Mouse (Mus musculus) cerebellum, adult 18-20 months (tissue): ENCODE results near the gene Cltc.
A peak's percentile ranks its signal among the peaks of the same experiment; 100 is the strongest.
"Not testable (repeated sequence)": the region's sequence is repeated elsewhere in the genome, so short reads cannot be mapped to it uniquely, and the experiment has no call there.

Source experiments
- DNase-seq, 2 experiments: peaks; one replicate each; pipeline ENCODE4 v3.0.0; 2021

Cltc gene

DNA sequence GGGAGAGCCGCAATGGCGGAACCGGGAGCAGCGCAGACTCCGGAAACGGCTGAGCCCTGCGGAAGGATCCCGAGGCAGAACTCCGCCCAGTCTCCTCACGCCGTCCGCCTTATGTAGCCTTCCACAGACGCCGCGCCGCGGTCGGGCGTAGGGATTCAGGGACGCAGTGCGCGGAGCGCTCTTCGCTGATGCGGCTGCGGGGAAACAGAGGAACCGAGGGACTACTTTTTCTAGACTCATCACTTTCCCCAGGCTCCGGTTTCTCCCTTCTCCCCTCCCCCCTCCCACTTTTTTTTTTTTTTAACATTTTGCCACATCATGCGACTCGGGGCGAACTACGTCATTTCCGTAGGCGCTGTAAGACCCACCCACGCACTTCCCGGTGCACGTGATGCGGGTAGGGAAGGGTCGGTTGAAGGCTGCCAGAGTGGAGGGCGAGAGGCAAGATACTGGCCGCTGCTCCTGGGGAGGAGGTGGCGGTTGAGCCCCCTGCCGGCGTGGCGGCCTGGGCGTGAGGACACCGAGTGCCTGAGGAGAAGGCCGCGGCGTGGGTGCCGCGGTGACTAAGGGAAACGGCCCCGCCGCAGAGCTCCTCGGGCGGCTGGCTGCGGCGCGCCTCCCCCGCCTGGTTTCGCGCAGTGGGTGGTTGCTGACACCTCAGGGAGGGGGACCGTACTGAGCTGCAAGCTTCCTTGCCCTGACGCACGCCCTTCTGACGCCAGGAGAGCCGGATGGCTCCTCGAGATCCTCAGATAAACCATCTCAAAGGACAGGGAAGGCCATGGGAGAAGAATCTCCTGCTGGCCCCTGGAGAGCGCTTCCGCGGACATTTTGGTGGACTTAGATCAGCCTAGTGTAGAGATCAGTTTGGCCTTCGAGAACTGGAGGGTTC, at the start of gene Cltc:
Gene Cltc (minus strand): TSS at position 86 of the 892 bp plus-strand sequence.
- DNase-seq = peak; percentile 96

DNA sequence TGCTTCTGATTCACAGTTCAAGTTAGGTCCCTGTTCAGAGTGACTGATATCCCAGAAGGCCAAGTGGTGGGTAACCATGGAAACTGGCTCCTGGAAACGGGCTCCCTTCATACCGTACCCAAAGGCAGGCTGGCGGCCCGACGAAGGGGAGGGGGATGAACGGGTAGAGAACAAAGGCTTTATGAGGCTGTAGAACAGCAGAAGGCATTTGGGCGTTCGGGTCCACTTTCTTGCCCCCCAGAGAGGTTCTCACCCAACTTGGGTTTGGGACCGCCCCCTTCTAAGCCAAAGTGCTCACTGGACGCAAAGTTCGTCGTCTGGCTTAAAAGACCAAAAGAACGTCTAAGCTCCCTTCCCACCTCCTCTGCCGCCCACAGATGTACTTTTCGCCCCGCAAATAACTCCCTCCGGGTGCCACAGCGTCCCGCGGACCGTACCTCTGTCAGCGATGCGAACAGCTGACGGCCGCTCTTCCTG, 49.7 kb upstream of the Cltc start:
- DNase-seq = peak in 1 of 2 experiments; percentile 59

DNA sequence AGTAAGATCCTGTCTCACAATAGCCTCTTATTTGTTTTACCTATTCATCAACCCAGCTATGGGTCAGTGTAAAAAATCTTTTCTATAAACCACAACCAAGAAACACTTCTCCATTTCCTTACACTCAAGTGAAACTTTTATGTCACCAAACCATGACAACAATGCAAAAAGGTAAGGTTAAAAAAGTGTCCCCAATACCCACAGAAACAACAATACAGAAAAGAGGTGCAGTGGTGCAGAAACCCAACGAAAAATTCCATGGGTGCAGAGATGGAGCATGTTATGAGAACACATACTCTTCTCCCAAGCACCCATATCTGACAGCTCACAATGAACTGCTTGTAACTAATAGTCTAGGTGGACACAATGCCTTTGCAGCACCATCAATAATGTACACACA, 36.8 kb upstream of the Cltc start:
- DNase-seq = no peak

DNA sequence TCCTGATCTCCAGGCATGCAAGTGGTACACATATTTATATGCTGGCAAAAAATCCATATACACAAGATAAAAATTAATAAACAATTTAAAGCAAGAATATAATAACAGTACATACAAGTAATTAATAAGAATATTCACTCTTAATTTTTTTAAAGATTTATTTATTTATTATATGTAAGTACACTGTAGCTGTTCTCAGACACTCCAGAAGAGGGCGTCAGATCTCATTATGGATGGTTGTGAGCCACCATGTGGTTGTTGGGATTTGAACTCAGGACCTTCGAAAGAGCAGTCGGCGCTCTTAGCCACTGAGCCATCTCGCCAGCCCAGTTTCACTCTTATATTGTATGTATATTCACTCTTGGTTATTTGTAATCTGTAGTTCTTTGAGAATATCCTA, 30.1 kb upstream of the Cltc start:
- not testable (repeated sequence) for DNase-seq

DNA sequence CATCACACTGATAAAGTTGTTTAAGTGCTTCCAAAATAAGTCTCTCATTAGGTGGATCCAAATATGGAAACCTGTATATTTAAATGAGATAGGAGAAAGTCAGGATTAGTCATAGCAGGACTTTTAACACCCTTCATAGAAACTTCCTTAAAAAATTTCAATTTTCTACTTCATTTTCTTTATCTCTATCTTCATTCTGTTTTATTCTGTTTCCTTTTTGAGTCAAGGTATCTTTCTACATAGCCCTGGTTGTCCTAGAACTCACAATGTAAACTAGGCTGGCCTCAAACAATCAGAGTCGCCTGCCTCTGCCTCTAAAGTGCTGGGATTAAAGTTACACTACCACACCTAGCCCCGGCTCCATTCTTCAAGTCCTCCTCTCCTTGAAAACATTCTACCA, 28.4 kb upstream of the Cltc start:
- no peak for DNase-seq

DNA sequence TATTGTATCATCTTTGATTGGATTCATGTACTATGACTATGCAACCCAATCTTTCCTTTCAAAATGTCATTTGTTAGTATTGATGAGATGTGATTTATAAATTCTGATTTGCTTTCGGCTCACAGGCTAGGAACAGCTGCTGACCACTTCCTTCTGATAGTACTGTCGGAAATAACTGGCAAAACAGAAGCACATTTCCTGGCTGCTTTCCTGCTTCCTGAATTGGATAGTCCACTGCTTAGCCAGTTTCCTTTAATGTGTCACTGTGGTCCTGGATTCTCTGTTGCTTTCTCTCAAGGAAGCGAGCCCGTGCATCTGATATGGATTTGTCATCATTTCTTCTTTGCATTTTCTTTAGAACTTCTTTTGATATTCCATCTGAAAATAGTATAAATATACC, 12.5 kb upstream of the Cltc start:
- DNase-seq = no peak

DNA sequence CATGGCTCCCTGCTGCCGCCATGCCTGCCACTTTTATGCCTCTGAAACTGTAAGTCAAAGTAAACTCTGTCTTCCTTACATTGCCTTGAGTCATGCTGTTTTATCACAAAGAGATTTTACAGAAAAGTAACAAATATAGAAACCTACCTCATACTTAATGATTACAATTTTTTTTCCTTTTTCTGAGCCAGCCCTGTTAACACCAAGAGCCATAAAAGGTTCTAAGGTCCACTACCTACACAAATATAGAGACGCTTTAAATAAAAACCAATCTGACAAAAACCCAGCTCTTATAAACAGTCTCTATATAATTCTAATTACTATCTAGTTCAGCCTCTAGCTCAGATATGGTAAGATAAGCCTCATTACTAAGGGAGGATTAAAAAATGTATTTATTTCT, 7.1 kb upstream of the Cltc start:
- no peak for DNase-seq

DNA sequence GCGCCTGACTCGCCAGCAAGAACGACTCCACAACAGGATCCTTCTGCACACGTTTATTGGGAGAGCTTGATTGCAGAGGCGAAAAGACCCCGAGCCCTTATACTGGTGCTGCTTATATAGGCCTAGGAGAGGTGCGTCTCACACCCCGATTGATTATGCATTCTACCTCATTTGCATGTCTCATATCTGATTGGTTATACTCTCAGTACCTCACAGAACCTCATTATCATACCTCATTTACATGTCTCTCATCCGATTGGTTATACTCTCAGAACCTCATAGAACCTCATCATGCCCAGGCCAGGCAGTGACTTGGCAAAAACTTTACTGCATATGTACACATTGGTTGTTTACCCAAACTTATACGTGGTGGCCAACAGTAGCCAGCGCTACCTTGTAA, 5.8 kb upstream of the Cltc start:
- not testable (repeated sequence) for DNase-seq

DNA sequence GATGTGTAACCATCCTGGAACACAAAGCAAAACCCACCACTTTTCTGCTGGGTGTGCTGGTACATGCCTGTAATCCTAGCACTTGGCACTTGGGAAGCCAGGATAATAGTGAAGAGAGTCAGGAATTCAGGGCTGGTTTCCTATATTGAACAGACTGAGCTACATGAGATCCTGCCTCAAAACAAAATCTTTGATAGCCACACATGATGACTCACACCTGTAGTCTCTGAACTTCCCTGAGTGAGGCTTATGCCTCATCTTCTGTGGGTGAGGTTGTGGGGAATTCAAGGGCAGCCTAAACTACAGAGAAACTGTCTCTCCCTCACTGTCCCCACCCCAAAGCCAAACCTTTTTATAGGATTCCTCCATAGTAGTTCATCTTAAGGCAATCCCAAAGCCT, 3.0 kb upstream of the Cltc start:
- no peak for DNase-seq

DNA sequence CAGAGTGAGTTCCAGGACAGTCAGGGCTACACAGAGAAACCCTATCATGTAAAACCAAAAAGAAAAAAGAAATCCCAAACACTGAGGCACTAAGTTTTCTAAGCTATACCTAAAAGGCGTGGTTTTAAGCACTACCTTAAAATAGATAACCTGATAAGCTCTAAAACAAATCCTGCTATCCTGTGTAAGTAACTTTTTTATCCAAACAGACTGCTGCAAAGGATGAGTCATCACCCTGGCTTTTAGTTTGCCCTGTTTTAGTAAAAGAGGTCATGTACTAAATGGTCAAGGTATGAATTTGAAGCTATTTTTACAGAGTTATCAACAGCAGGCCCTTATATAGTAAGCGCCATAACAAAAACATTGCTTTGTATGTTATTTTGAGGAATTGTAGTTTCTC, 2.5 kb upstream of the Cltc start:
- DNase-seq = no peak

DNA sequence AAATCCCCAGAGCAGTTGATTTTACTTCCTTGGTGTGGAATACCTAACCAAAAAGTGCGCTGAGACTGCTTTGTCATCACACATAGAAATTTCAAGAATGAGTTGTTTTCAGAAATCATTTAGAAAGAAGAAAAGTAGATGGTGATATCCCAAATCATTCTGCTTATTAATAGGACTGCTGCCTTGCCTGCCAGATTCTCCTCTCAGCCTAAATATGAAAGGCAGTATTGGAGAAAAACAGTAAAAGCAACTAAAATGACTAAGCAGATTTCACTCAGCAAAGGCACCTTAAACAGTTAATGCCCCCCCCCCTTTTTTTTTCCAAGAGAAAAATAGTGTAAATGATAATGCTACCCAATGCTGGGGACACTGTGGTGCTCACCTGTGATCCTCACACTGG, 1.9 kb upstream of the Cltc start:
- DNase-seq = no peak

DNA sequence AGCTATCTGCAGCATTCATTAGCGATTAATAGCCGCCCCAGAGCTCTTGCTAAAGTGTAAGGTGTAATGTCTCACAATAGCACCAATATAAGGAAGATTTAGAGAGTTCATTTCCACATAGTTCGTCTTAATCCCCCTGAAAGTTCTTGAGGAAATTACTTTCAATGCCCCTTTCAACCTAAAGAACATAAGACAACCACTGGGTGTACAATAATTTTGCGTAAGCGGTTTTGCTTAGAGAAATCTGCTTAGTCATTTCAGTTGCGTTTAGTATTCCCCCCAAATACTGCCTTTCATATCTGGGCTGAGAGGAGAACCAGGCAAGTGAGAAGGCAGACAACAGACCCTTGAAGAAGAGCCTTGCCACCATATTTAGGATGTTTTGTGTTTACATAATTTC, 1.2 kb upstream of the Cltc start:
- peak in 1 of 2 experiments; percentile 22 for DNase-seq

DNA sequence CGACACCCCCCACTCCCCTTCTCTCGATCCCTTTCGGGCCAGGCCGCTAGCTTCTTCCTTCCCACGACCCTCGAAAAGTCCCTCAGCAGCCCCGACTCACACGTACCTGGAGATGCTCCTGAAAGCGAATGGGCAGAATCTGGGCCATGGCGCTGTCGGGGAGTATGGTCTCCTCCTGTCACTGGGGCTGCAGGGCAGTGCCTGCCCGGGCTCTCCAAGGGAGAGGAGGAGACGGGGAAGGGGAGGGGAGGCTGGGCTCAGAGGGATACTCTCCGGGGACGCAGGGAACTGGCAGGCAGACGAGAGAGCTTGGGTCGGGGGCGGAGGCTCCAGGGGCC, 254 bp downstream of the Cltc start:
- no peak for DNase-seq

DNA sequence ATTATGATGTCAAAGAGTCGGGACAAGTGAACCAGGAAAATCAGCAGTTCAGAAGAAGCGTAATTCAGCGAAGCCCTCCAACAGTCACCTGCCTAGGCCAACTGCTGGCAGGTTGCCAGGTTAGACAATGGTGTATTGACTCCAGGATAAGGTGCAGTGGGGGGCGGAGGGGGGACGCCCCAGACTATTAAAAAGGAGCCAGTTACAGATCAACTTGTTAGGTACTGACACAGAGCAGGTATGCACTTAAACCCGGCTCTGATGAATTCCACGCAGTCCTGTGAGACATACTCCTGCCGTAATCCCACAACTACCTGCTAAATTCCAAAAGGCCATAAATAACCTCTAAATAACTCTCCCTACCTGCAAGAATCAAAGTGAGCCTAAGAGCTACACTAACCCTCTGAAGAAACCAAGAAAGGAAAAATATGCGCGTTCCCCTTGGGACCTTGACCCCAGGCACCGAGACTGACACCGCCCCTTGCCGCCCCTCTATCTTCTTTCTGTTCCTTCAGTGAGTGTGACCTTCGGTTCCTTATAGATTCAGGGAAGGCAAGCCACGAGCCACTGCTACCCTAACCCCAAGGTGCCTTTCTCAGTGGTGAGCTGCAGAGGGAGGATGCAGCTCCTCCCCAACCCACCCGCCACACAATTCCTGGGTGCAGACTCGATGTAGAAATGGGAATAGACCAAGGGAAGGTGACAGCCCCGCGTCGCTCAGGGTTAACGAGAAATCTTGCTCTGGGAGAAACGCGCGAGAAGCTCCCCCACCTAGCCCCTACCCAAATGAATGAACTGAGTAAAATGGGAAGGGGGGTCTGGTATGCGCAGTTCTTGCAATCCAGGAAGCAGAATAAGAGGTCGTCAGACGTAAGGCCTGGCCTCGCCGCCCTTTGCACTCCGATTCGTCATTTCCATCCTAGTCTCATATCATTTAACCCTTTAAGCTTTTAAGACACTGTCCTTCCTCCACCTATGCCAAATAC, 916 bp downstream of the Cltc start:
- peak; percentile 59 to 67 for DNase-seq

DNA sequence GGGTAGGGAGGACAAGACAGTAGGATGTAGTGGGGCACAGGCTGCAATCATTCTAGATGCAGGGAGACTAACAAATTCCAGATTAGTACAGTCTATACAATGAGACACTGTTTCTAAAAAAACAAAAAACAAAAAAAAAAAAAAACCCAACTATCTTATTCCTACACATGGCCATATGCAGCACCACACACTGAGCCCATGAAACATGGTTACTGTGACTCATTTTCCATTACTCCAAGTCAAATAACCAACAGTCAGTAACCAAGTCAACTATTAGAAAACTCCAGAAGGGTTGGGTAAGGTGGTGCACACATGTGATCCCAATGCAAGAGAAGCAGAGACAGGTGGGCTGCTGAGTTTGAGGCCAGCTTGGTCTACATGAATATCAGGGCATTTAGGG, 5.0 kb downstream of the Cltc start:
- DNase-seq = no peak

DNA sequence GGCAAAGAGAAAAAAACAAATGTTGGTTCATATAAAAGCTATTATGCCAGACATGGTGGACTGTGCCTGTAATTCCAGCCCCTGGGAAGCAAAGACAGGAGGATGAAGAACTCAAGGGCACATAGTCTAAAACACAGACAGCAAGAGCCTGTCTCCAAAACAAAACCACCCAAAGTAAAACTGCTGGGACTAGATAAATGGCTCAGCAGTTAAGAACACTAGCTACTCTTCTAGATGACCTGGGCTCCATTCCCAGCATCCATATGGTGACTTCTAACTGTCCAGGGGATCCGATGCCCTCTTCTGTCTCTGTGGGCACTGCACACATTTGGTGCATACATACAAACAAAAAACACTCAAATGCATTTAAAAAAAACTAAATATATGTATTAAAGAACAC, 6.4 kb downstream of the Cltc start:
- DNase-seq = peak in 1 of 2 experiments; percentile 31

DNA sequence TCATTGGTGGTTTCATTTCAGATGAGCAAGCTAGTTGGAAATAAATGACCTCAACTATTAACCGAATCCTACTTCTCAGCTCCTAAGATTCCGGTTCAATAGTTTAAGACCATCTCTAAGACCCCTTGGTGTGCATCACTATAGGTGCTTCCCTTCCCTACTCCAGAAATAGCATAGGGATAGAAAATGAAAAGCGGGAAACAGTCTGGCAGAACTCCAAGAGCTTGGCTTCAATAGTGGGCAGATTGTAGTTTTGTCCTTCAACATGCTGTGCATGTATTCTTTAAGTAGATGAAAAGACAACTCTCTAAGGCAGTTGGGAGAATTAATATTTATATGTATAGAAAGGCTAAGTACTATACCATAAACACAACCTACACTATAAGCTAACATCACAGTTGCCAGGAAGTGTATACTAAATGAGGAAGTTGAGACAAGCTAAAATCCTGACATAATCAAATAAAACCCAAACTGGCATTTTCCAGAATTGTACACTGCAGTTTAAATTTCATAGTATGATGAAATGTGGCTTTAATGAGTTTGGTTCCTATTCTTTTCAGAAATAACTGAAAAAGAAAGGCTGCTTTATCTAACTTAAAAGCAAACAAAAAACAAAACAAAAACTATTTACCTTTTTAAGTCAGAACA, 7.5 kb downstream of the Cltc start:
- DNase-seq = peak; percentile 48 to 50

DNA sequence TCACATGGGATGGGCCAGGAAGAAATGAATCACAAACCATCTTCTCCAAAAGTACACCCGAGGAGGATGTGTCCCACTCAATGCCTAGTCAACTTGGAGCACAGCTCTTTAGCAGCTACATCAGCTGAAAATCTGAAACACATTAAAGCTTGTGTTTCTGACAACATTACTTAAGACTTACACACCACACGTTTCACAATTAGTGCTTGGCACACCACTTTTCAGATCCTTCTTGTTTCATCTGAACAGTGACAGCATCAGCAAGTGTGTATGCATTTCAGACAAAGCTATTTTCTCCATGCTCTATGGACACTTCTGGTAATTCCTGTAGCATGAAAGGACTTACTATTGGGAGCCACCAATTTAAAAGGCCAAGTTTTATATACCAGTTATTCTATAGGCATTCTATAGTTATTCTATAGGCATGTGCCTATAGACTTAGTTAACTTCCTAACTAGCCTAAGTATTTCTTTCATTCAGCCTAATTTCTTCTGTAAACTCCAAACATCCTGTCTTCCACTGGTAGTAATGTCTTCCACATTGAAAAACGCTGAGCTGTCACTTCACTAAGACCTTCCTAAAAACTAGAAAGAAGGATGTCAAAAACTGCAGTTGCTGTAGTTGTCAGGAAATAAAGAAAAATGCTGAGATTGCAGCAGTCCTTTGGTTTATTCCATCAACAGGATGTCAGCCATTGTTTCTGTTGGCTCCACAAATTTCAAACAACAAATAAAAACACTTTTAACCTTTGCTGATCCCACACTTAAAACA, 11.5 kb downstream of the Cltc start:
- no peak for DNase-seq

DNA sequence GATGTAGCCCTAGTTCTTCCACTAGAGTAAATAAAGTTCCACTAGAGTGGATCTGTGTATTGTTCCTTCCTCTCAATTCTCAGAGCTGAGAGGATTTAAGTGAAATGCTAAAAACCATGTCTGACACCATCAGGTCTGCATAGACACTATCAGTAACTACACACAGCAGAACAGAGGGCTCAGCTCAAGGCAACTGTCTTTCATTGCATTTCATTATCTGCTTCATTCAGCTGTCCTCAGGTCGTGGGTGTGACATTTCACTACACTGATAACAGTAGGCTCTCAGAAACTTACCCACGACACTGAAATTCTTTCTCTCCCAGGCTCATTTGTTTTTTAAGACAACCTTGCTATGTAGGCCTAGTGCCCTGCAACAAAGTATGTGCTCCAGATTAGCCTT, 14.8 kb downstream of the Cltc start:
- DNase-seq = no peak

DNA sequence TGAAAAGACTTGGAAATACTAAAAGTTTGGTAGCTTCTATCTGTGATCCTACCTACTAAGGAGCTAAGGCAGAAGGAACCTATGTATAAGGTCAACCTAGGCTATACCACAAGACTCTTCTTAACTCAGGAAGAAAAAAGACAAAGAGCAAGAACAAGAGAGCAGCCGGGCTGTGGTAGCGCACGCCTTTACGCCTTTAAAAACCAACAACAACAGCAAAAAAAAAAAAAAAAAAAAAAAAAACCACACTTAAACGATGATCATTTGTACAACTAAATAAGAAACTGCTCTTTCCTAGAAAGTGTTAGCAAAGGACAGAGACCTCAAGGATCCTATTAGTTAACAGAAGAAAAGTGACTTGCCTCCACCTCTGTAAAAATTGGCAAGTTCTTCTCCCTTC, 15.9 kb downstream of the Cltc start:
- no peak for DNase-seq

DNA sequence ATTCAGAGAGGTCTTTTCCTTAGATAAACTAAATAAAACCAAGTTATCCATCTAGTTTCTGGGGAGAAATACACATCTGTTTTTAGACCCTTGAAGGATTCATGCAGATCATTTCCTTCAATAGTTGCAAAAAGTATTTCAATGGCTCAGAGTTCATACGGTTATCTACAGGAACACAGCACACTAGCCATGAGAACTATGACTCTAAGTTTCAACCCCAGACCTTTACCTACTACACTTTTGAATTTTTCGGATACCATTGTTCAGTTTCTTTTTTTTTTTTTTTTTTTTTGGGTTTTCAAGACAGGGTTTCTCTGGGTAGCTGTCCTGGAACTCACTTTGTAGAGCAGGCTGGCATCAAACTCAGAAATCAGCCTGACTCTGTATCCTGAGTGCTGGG, 17.9 kb downstream of the Cltc start:
- DNase-seq = no peak

DNA sequence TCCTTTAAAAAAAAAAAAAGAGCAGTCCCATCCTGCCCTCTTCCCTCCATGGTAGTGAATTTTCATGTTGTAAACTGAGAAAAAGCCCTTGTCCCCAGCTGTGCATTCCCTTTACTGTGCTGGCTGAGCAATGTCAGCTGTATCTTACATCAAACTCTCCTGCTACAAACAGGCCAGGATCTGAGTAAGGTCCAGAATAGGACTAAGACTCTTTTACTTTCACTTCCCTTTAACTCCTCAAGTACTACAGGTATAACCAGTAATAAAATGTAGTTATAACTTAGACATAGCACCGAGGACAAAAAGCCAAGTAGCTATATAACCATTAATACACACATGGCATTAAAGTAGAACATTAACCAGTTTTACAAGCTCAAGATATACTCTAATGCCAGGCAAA, 18.4 kb downstream of the Cltc start:
- DNase-seq = no peak
